Mouse (Mus musculus) cerebellum, postnatal 25 days (tissue): ENCODE data around the gene A730015C16Rik.

Experiments
- DNase-seq, 2 experiments: peaks; one replicate each; pipeline ENCODE4 v3.0.0; 2021; ENCODE audit warnings: mixed read lengths in 2 of 2

The A730015C16Rik gene

GRCm38 (mm10) chr4:108848505-108848848 lies at the start of gene A730015C16Rik:
Gene A730015C16Rik (minus strand): TSS chr4:108848619.
- DNase-seq = peak in 1 of 2 experiments; percentile 25

GRCm38 (mm10) chr4:108890876-108891275 lies 42.5 kb upstream of the A730015C16Rik start:
- no peak for DNase-seq

- DNase-seq = no peak
Observed at GRCm38 (mm10) chr4:108887456-108887855, 39.0 kb upstream of the A730015C16Rik start.

- peak in 1 of 2 experiments; percentile 23 for DNase-seq
Observed at GRCm38 (mm10) chr4:108883815-108884214, 35.4 kb upstream of the A730015C16Rik start.

- DNase-seq = peak; percentile 33 to 51
Observed at GRCm38 (mm10) chr4:108878963-108879822, 30.8 kb upstream of the A730015C16Rik start, which contains the start of gene Rab3b. Gene Rab3b (plus strand): TSS chr4:108879063.

GRCm38 (mm10) chr4:108877901-108878300 lies 29.5 kb upstream of the A730015C16Rik start:
- no peak for DNase-seq

- DNase-seq = no peak
Observed at GRCm38 (mm10) chr4:108873746-108874145, 25.3 kb upstream of the A730015C16Rik start.

- DNase-seq = peak; percentile 76 to 91
Observed at GRCm38 (mm10) chr4:108869730-108870374, 21.4 kb upstream of the A730015C16Rik start.

- no peak for DNase-seq
Observed at GRCm38 (mm10) chr4:108866806-108867205, 18.4 kb upstream of the A730015C16Rik start.

GRCm38 (mm10) chr4:108847715-108848504 lies 509 bp downstream of the A730015C16Rik start, which contains the start of gene Kti12:
Gene Kti12 (plus strand): TSS chr4:108847785.
- peak; percentile 85 to 88 for DNase-seq

- DNase-seq = no peak
Observed at GRCm38 (mm10) chr4:108845824-108846569, 2.4 kb downstream of the A730015C16Rik start.

GRCm38 (mm10) chr4:108843336-108843735 lies 5.1 kb downstream of the A730015C16Rik start:
- no peak for DNase-seq

- no peak for DNase-seq
Observed at GRCm38 (mm10) chr4:108841920-108842578, 6.4 kb downstream of the A730015C16Rik start.

- DNase-seq = peak; percentile 20 to 41
Observed at GRCm38 (mm10) chr4:108838031-108838430, 10.4 kb downstream of the A730015C16Rik start.

GRCm38 (mm10) chr4:108835496-108835895 lies 12.9 kb downstream of the A730015C16Rik start:
- DNase-seq = no peak

- DNase-seq = peak; percentile 19 to 41
Observed at GRCm38 (mm10) chr4:108834971-108835311, 13.5 kb downstream of the A730015C16Rik start.

GRCm38 (mm10) chr4:108834115-108834970 lies 14.1 kb downstream of the A730015C16Rik start, which contains the start of gene Txndc12:
Gene Txndc12 (plus strand): TSS chr4:108834601.
- peak; percentile 84 to 88 for DNase-seq

- no peak for DNase-seq
Observed at GRCm38 (mm10) chr4:108833828-108834114, 14.6 kb downstream of the A730015C16Rik start.

GRCm38 (mm10) chr4:108832916-108833827 lies 15.2 kb downstream of the A730015C16Rik start, which contains the start of gene Btf3l4:
Gene Btf3l4 (minus strand): TSS chr4:108833614.
- peak; percentile 92 to 96 for DNase-seq

GRCm38 (mm10) chr4:108830698-108831097 lies 17.7 kb downstream of the A730015C16Rik start:
- DNase-seq = no peak
